Mouse (Mus musculus): Measurements from ENCODE around the gene Trpm2.

DNA sequence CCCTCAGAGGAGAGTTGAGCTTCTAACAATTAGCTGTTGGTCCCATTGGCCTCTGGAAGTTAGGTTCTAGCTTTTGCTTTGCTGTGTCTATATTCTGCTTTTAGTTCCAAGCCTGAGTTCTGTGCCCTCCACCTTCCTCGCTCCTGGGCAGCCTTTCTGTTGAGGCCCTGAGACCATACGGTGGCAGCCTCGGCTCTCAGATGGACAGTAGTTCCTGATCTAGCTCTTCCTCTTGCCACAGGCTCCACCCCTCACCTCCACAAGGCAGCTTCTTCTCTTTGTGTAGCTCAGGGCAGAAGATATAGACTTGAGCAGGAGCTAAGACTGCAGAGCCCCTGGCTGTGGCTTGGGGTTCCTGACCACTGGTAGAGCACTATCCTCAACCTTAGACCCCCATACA lies 90.1 kb downstream of the Trpm2 start:
- TF ChIP-seq POLR2A (IDR thresholded peaks at IDR 0.05; ENCODE audit: borderline replicate concordance, control insufficient read depth, low read depth, low read length): no peak
- TF ChIP-seq CTCF (IDR thresholded peaks at IDR 0.05; ENCODE audit: control insufficient read depth, insufficient read depth, low read length): no peak
